Mouse (Mus musculus) MEL (cell line): ENCODE results near the gene Ccdc138. TPM values are rescaled to one million over a fixed set of nuclear protein-coding genes. Genes with fewer than 3 reads are reported as not detected.
"Not testable (repeated sequence)": the region's sequence is repeated elsewhere in the genome, so short reads cannot be mapped to it uniquely, and the experiment has no call there.

Source experiments
- DNase-seq: peaks from one replicate; pipeline ENCODE4 v3.0.0; 2011; ENCODE audit warnings: low read depth, low spot score
- H3K27ac ChIP-seq: 2 replicates; pipeline ENCODE4 v1.5.1; 2012; ENCODE audit warnings: low read depth, mild to moderate bottlenecking, control low read depth, low read length, moderate library complexity; ENCODE audit not compliant: control insufficient read depth
- H3K27me3 ChIP-seq, 2 experiments: fragments of 150-350 bp in 1 of 2; sonication (generic) in 1 of 2; 2 replicates each; pipeline ENCODE4 v1.6.1; 2012; ENCODE audit warnings: low read length in 2 of 2, mild to moderate bottlenecking in 2 of 2, improper control_type of control experiment in 1 of 2, moderate library complexity in 1 of 2; ENCODE audit not compliant: insufficient read depth in 2 of 2, control insufficient read depth in 1 of 2
- H3K36me3 ChIP-seq, 2 experiments: 2 replicates each; pipeline ENCODE4 v1.6.1; 2012 to 2014; ENCODE audit warnings: low read length in 2 of 2, improper control_type of control experiment in 1 of 2, inconsistent platforms in 1 of 2, mild to moderate bottlenecking in 1 of 2; ENCODE audit not compliant: insufficient read depth in 2 of 2, control insufficient read depth in 1 of 2
- H3K4me1 ChIP-seq, 2 experiments: fragments of 150-350 bp in 1 of 2; sonication (generic) in 1 of 2; 2 replicates each; pipeline ENCODE4 v1.6.1; 2012; ENCODE audit warnings: low read length in 2 of 2, improper control_type of control experiment in 1 of 2, mild to moderate bottlenecking in 1 of 2; ENCODE audit not compliant: insufficient read depth in 2 of 2, control insufficient read depth in 1 of 2
- H3K4me3 ChIP-seq, 2 experiments: fragments of 150-350 bp in 1 of 2; sonication (generic) in 1 of 2; 2 replicates each; pipeline ENCODE4 v1.5.1; 2012; ENCODE audit warnings: low read depth in 2 of 2, low read length in 2 of 2, mild to moderate bottlenecking in 2 of 2, moderate library complexity in 2 of 2, control low read depth in 1 of 2, improper control_type of control experiment in 1 of 2; ENCODE audit not compliant: control insufficient read depth in 1 of 2, insufficient read depth in 1 of 2
- H3K79me2 ChIP-seq: 2 replicates; pipeline ENCODE4 v1.6.1; 2012; ENCODE audit warnings: mild to moderate bottlenecking, low read length, moderate library complexity; ENCODE audit not compliant: control insufficient read depth, poor library complexity, insufficient read depth
- H3K9ac ChIP-seq: 2 replicates; pipeline ENCODE4 v1.6.1; 2012; ENCODE audit warnings: low read depth, mild to moderate bottlenecking, control low read depth, low read length, moderate library complexity; ENCODE audit not compliant: control insufficient read depth, poor library complexity, severe bottlenecking
- H3K9me3 ChIP-seq: fragments of 150-350 bp; sonication (generic); replicated peaks from 2 replicates; pipeline ENCODE4 v1.6.1; 2012; ENCODE audit warnings: mild to moderate bottlenecking, low read length, improper control_type of control experiment, moderate library complexity; ENCODE audit not compliant: insufficient read depth
- BHLHE40 ChIP-seq: IDR thresholded peaks from 2 replicates; pipeline ENCODE4 v1.6.1; 2012; ENCODE audit warnings: low read depth, mild to moderate bottlenecking, inconsistent platforms, low read length, improper control_type of control experiment, borderline replicate concordance
- CHD1 ChIP-seq: IDR thresholded peaks from 2 replicates; pipeline ENCODE4 v1.6.1; 2012; ENCODE audit warnings: low read depth, mild to moderate bottlenecking, inconsistent platforms, low read length, improper control_type of control experiment
- CHD2 ChIP-seq: IDR thresholded peaks from 2 replicates; pipeline ENCODE4 v1.6.1; 2011; ENCODE audit warnings: low read length, improper control_type of control experiment
- CTCF ChIP-seq, 3 experiments: IDR thresholded peaks in 2 of 3; conservative IDR thresholded peaks in 1 of 3; 2 replicates each; pipeline ENCODE4 v1.5.1; 2011 to 2012; ENCODE audit warnings: low read length in 3 of 3, low read depth in 2 of 3, mild to moderate bottlenecking in 2 of 3, improper control_type of control experiment in 1 of 3, inconsistent platforms in 1 of 3, mixed read lengths in 1 of 3, moderate library complexity in 1 of 3; ENCODE audit not compliant: control insufficient read depth in 1 of 3, insufficient read depth in 1 of 3, poor library complexity in 1 of 3, severe bottlenecking in 1 of 3
- E2F4 ChIP-seq: IDR thresholded peaks from 2 replicates; pipeline ENCODE4 v1.6.1; 2011; ENCODE audit warnings: low read depth, low read length, improper control_type of control experiment, borderline replicate concordance
- ELF1 ChIP-seq: IDR thresholded peaks from 2 replicates; pipeline ENCODE4 v1.6.1; 2014; ENCODE audit warnings: low read depth, mild to moderate bottlenecking, inconsistent platforms, low read length, improper control_type of control experiment, moderate library complexity
- EP300 ChIP-seq, 2 experiments: IDR thresholded peaks; 2 replicates each; pipeline ENCODE4 v1.6.1; 2011; ENCODE audit warnings: improper control_type of control experiment in 2 of 2, low read length in 2 of 2, low read depth in 1 of 2, mild to moderate bottlenecking in 1 of 2
- GABPA ChIP-seq: IDR thresholded peaks from 2 replicates; pipeline ENCODE4 v1.6.1; 2012; ENCODE audit warnings: low read depth, mild to moderate bottlenecking, inconsistent platforms, low read length, improper control_type of control experiment, moderate library complexity
- HCFC1 ChIP-seq: IDR thresholded peaks from 2 replicates; pipeline ENCODE4 v1.6.1; 2012; ENCODE audit warnings: low read depth, mild to moderate bottlenecking, inconsistent platforms, low read length, improper control_type of control experiment, moderate library complexity
- JUND ChIP-seq: IDR thresholded peaks from 2 replicates; pipeline ENCODE4 v1.6.1; 2011; ENCODE audit warnings: low read depth, mild to moderate bottlenecking, improper control_type of control experiment, low read length
- MAFK ChIP-seq: IDR thresholded peaks from 2 replicates; pipeline ENCODE4 v1.6.1; 2011; ENCODE audit warnings: low read depth, mild to moderate bottlenecking, low read length, improper control_type of control experiment, borderline replicate concordance
- MAZ ChIP-seq: IDR thresholded peaks from 2 replicates; pipeline ENCODE4 v1.6.1; 2012; ENCODE audit warnings: low read depth, mild to moderate bottlenecking, inconsistent platforms, low read length, improper control_type of control experiment
- MYC ChIP-seq: IDR thresholded peaks from 2 replicates; pipeline ENCODE4 v1.6.1; 2011; ENCODE audit warnings: low read depth, mild to moderate bottlenecking, low read length, improper control_type of control experiment, moderate library complexity
- NELFE ChIP-seq: IDR thresholded peaks from 2 replicates; pipeline ENCODE4 v1.6.1; 2011; ENCODE audit warnings: low read depth, low read length, improper control_type of control experiment
- POLR2A ChIP-seq, 2 experiments: IDR thresholded peaks; 2 replicates each; pipeline ENCODE4 v1.6.1; 2011 to 2012; ENCODE audit warnings: low read length in 2 of 2, mild to moderate bottlenecking in 2 of 2, control low read depth in 1 of 2, improper control_type of control experiment in 1 of 2, low read depth in 1 of 2, moderate library complexity in 1 of 2; ENCODE audit not compliant: control insufficient read depth in 1 of 2, insufficient read depth in 1 of 2, poor library complexity in 1 of 2
- RAD21 ChIP-seq: IDR thresholded peaks from 2 replicates; pipeline ENCODE4 v1.6.1; 2011; ENCODE audit warnings: mild to moderate bottlenecking, low read depth, low read length, improper control_type of control experiment
- SIN3A ChIP-seq: IDR thresholded peaks from 2 replicates; pipeline ENCODE4 v1.6.1; 2012; ENCODE audit warnings: low read length, improper control_type of control experiment, inconsistent platforms
- SMC3 ChIP-seq: IDR thresholded peaks from 2 replicates; pipeline ENCODE4 v1.6.1; 2011; ENCODE audit warnings: low read depth, low read length, improper control_type of control experiment
- TAL1 ChIP-seq: IDR thresholded peaks from 2 replicates; pipeline ENCODE4 v1.6.1; 2012; ENCODE audit warnings: mild to moderate bottlenecking, inconsistent platforms, low read length, moderate library complexity, mixed read lengths
- USF1 ChIP-seq: IDR thresholded peaks from 2 replicates; pipeline ENCODE4 v1.6.1; 2014; ENCODE audit warnings: low read depth, mild to moderate bottlenecking, inconsistent platforms, low read length, improper control_type of control experiment, moderate library complexity
- USF2 ChIP-seq, 2 experiments: IDR thresholded peaks; 2 replicates each; pipeline ENCODE4 v1.6.1; 2011 to 2012; ENCODE audit warnings: improper control_type of control experiment in 2 of 2, low read length in 2 of 2, borderline replicate concordance in 1 of 2, inconsistent platforms in 1 of 2, low read depth in 1 of 2, mild to moderate bottlenecking in 1 of 2; ENCODE audit not compliant: insufficient read depth in 1 of 2
- ZC3H11A ChIP-seq: IDR thresholded peaks from 2 replicates; pipeline ENCODE4 v1.6.1; 2012; ENCODE audit warnings: low read depth, mild to moderate bottlenecking, inconsistent platforms, low read length, improper control_type of control experiment
- ZMIZ1 ChIP-seq: IDR thresholded peaks from 2 replicates; pipeline ENCODE4 v1.6.1; 2012; ENCODE audit warnings: low read depth, mild to moderate bottlenecking, inconsistent platforms, low read length, improper control_type of control experiment, moderate library complexity
- polyA plus RNA-seq, 2 experiments: library from polyadenylated mRNA; stranded (reverse) in 1 of 2; unstranded in 1 of 2; fragments of >175 nt in 1 of 2; fragments of >200 nt in 1 of 2; gene quantifications; 2 replicates each; pipeline versions ENCODE4 v1.2.1 to v1.2.4; 2012; ENCODE audit warnings: low replicate concordance in 2 of 2, low read depth in 1 of 2; ENCODE audit not compliant: insufficient read length in 2 of 2, insufficient read depth in 1 of 2, missing spikeins in 1 of 2
- total RNA-seq: library from RNA; depleted of rRNA; stranded (reverse); fragments of 300-350 nt; gene quantifications from 2 replicates; pipeline ENCODE4 v1.2.3, GENCODE M21; 2012

The Ccdc138 gene
- total and polyA plus RNA-seq, 3 experiments, result 1.2 to 1.3 TPM; not detected in 1

DNA sequence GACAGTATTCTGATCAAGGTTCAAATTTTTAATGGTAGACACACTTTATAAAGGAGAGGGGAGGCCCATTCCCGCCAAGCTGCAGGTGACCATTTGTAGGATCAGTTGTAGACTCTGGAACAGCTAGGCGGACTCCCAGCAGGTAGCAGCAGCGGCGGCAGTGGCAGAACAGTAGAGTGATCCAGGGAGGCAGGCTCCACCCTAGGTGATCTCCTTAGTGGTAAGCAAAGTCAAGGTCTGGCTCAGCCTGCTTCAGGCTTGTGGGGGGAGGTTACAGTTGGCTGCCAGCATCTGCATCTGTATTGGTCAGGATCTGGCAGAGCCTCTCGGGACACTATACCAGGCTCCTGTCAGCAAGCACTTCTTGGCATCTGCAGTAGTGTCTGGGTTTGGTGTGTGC lies 38.5 kb downstream of the Ccdc138 start:
- not testable (repeated sequence) for H3K27me3 ChIP-seq, H3K9me3 ChIP-seq, H3K36me3 ChIP-seq, H3K27ac ChIP-seq, H3K79me2 ChIP-seq, H3K9ac ChIP-seq, H3K4me1 ChIP-seq, DNase-seq, H3K4me3 ChIP-seq

- Histone ChIP-seq H3K9ac (no peak overlapping the region), H3K27ac (no peak overlapping the region), H3K36me3 (no peaks in the 10 kb centered on the region), H3K27me3 (no peaks in the 10 kb centered on the region), H3K79me2 (no peaks in the 10 kb centered on the region), H3K4me1 (no peaks in the 10 kb centered on the region), H3K9me3 (no peaks in the 10 kb centered on the region), H3K4me3 (no peak overlapping the region)
- TF ChIP-seq GABPA (no peak), USF1 (no peak), MAFK (no peak), MAZ (no peak), CHD2 (no peak), CHD1 (no peak), E2F4 (no peak), ELF1 (no peak), NELFE (no peak), JUND (no peak), ZMIZ1 (no peak), MYC (no peak), HCFC1 (no peak), SMC3 (no peak), TAL1 (no peak), BHLHE40 (no peak), EP300 (IDR thresholded peaks at IDR 0.05; ENCODE audit: low read depth in 1 of 2, low read length in 2 of 2) (no peak)
- DNase-seq, result no peak
Observed at GRCm38 (mm10) chr10:58540613-58541012, 42.9 kb downstream of the Ccdc138 start.

- H3K27ac ChIP-seq, result no peak overlapping the region
- no peaks in the 10 kb centered on the region for H3K36me3 ChIP-seq
- H3K9me3 ChIP-seq, result no peaks in the 10 kb centered on the region
- TF ChIP-seq CHD2, result no peak
- TF ChIP-seq USF2 (IDR thresholded peaks at IDR 0.05; ENCODE audit: borderline replicate concordance in 1 of 2, insufficient read depth in 1 of 2, low read depth in 1 of 2, low read length in 2 of 2), result no peak
- peak; percentile 66 for TF ChIP-seq SMC3
- TF ChIP-seq EP300 (IDR thresholded peaks at IDR 0.05; ENCODE audit: low read depth in 1 of 2, low read length in 2 of 2), result no peak
- no peak for TF ChIP-seq POLR2A (IDR thresholded peaks at IDR 0.05; ENCODE audit: control insufficient read depth in 1 of 2, insufficient read depth in 1 of 2, low read depth in 1 of 2, low read length in 2 of 2, poor library complexity in 1 of 2)
- peak; percentile 48 for TF ChIP-seq RAD21
- TF ChIP-seq CTCF (IDR thresholded peaks at IDR 0.05 in 2 of 3, conservative IDR thresholded peaks at IDR 0.05 in 1 of 3; ENCODE audit: control insufficient read depth in 1 of 3, insufficient read depth in 1 of 3, low read depth in 2 of 3, low read length in 3 of 3, poor library complexity in 1 of 3, severe bottlenecking in 1 of 3), result peak; percentile 37 to 58 (median 47)
- peak; percentile 45 for TF ChIP-seq ZC3H11A
- TF ChIP-seq SIN3A, result no peak
- H3K4me3 ChIP-seq, result no peak overlapping the region
- H3K9ac ChIP-seq, result no peak overlapping the region
- no peaks in the 10 kb centered on the region for H3K79me2 ChIP-seq
- no peaks in the 10 kb centered on the region; a peak in 1 of 4 replicates for H3K27me3 ChIP-seq
- DNase-seq, result peak; percentile 36
- no peaks in the 10 kb centered on the region for H3K4me1 ChIP-seq
Observed at GRCm38 (mm10) chr10:58548739-58549138, 51.0 kb downstream of the Ccdc138 start.
